Mouse (Mus musculus): ENCODE data around the gene Nat8f2. TPM values are rescaled to one million over a fixed set of nuclear protein-coding genes. Genes with fewer than 3 reads are reported as not detected.

Nat8f2 gene
- polyA plus RNA-seq, 2 experiments = not detected

GRCm38 (mm10) chr6:85863136-85863535, 5.8 kb downstream of the Nat8f2 start:
- H3K9me3 ChIP-seq (ENCODE audit: control insufficient read depth, low read length) = no peaks in the 10 kb centered on the region
- H3K4me1 ChIP-seq (replicated peaks; ENCODE audit: control insufficient read depth in 2 of 2, insufficient read depth in 2 of 2, low read length in 1 of 2) = no peaks in the 10 kb centered on the region
- TF ChIP-seq EP300 (IDR thresholded peaks at IDR 0.05; ENCODE audit: low read depth) = no peak
- no peak for TF ChIP-seq CTCF (IDR thresholded peaks at IDR 0.05; ENCODE audit: low read depth)
- no peak overlapping the region for H3K4me3 ChIP-seq (ENCODE audit: insufficient read depth in 1 of 2, low read depth in 2 of 2, low read length in 2 of 2)
- no peaks in the 10 kb centered on the region for H3K36me3 ChIP-seq (replicated peaks; ENCODE audit: control insufficient read depth, insufficient read depth, low read depth)
- DNase-seq (ENCODE audit: low read depth in 3 of 3, low spot score in 3 of 3) = no peak
- H3K27ac ChIP-seq = no peak overlapping the region
- no peak for ATAC-seq (ENCODE audit: insufficient read depth)
- H3K4me2 ChIP-seq (ENCODE audit: low read depth) = no peak overlapping the region
- H3K9ac ChIP-seq (replicated peaks) = no peak overlapping the region
- 49% methylated on average over 2 of the region's 2 CpGs for WGBS (ENCODE audit: insufficient replicate concordance)
- H3K27me3 ChIP-seq (ENCODE audit: control insufficient read depth, insufficient read depth, low read length) = no peaks in the 10 kb centered on the region

- H3K4me1 ChIP-seq (replicated peaks; ENCODE audit: control insufficient read depth in 2 of 2, insufficient read depth in 2 of 2, low read length in 1 of 2) = no peaks in the 10 kb centered on the region
- DNase-seq (ENCODE audit: low read depth in 3 of 3, low spot score in 3 of 3) (no peak), ATAC-seq (ENCODE audit: insufficient read depth) (no peak)
- no peaks in the 10 kb centered on the region for H3K9me3 ChIP-seq (ENCODE audit: control insufficient read depth, low read length)
- no peak overlapping the region for H3K4me3 ChIP-seq (ENCODE audit: insufficient read depth in 1 of 2, low read depth in 2 of 2, low read length in 2 of 2)
- H3K4me2 ChIP-seq (ENCODE audit: low read depth) = no peak overlapping the region
- TF ChIP-seq CTCF (IDR thresholded peaks at IDR 0.05; ENCODE audit: low read depth) (no peak), EP300 (IDR thresholded peaks at IDR 0.05; ENCODE audit: low read depth) (no peak)
- no peaks in the 10 kb centered on the region for H3K27me3 ChIP-seq (ENCODE audit: control insufficient read depth, insufficient read depth, low read length)
- no peak overlapping the region for H3K27ac ChIP-seq
- no peak overlapping the region for H3K9ac ChIP-seq (replicated peaks)
- no peaks in the 10 kb centered on the region for H3K36me3 ChIP-seq (replicated peaks; ENCODE audit: control insufficient read depth, insufficient read depth, low read depth)
- 54% methylated on average over 3 of the region's 3 CpGs for WGBS (ENCODE audit: insufficient replicate concordance)
Measured at GRCm38 (mm10) chr6:85862565-85862964, 6.4 kb downstream of the Nat8f2 start.

GRCm38 (mm10) chr6:85861247-85861646, 7.7 kb downstream of the Nat8f2 start:
- ATAC-seq (ENCODE audit: insufficient read depth) = no peak
- no peak overlapping the region for H3K4me2 ChIP-seq (ENCODE audit: low read depth)
- no peaks in the 10 kb centered on the region for H3K27me3 ChIP-seq (ENCODE audit: control insufficient read depth, insufficient read depth, low read length)
- H3K4me3 ChIP-seq (ENCODE audit: insufficient read depth in 1 of 2, low read depth in 2 of 2, low read length in 2 of 2) = no peak overlapping the region
- no peak overlapping the region for H3K27ac ChIP-seq
- TF ChIP-seq EP300 (IDR thresholded peaks at IDR 0.05; ENCODE audit: low read depth) (no peak), CTCF (IDR thresholded peaks at IDR 0.05; ENCODE audit: low read depth) (no peak)
- no peaks in the 10 kb centered on the region for H3K9me3 ChIP-seq (ENCODE audit: control insufficient read depth, low read length)
- H3K36me3 ChIP-seq (replicated peaks; ENCODE audit: control insufficient read depth, insufficient read depth, low read depth) = no peaks in the 10 kb centered on the region
- H3K4me1 ChIP-seq (replicated peaks; ENCODE audit: control insufficient read depth in 2 of 2, insufficient read depth in 2 of 2, low read length in 1 of 2) = no peaks in the 10 kb centered on the region
- H3K9ac ChIP-seq (replicated peaks) = no peak overlapping the region
- DNase-seq (ENCODE audit: low read depth in 3 of 3, low spot score in 3 of 3) = no peak
- 70% methylated on average over 3 of the region's 3 CpGs for WGBS (ENCODE audit: insufficient replicate concordance)

GRCm38 (mm10) chr6:85856194-85856678, 12.7 kb downstream of the Nat8f2 start:
- ATAC-seq (ENCODE audit: insufficient read depth) (no peak), DNase-seq (ENCODE audit: low read depth in 3 of 3, low spot score in 3 of 3) (no peak)
- Histone ChIP-seq H3K36me3 (replicated peaks; ENCODE audit: control insufficient read depth, insufficient read depth, low read depth) (no peaks in the 10 kb centered on the region), H3K4me2 (ENCODE audit: low read depth) (no peak overlapping the region), H3K27ac (no peak overlapping the region), H3K9me3 (ENCODE audit: control insufficient read depth, low read length) (no peaks in the 10 kb centered on the region), H3K27me3 (ENCODE audit: control insufficient read depth, insufficient read depth, low read length) (no peaks in the 10 kb centered on the region), H3K4me1 (replicated peaks; ENCODE audit: control insufficient read depth in 2 of 2, insufficient read depth in 2 of 2, low read length in 1 of 2) (0 out of 4 replicates have a peak, but pooled peaks cover 0 to 1% of the 10 kb centered on the region in 2 experiments), H3K4me3 (ENCODE audit: insufficient read depth in 1 of 2, low read depth in 2 of 2, low read length in 2 of 2) (no peak overlapping the region), H3K9ac (replicated peaks) (no peak overlapping the region)
- TF ChIP-seq CTCF (IDR thresholded peaks at IDR 0.05; ENCODE audit: low read depth) = no peak
- no peak for TF ChIP-seq EP300 (IDR thresholded peaks at IDR 0.05; ENCODE audit: low read depth)
- 38% methylated on average over 1 of the region's 1 CpGs for WGBS (ENCODE audit: insufficient replicate concordance)

GRCm38 (mm10) chr6:85853481-85853880, 15.5 kb downstream of the Nat8f2 start:
- H3K4me2 ChIP-seq (ENCODE audit: low read depth) = no peak overlapping the region
- no peak overlapping the region for H3K27ac ChIP-seq
- ATAC-seq (ENCODE audit: insufficient read depth) (no peak), DNase-seq (ENCODE audit: low read depth in 3 of 3, low spot score in 3 of 3) (no peak)
- WGBS (ENCODE audit: insufficient replicate concordance) = 67% methylated on average over 3 of the region's 3 CpGs
- no peak overlapping the region for H3K9ac ChIP-seq (replicated peaks)
- no peak for TF ChIP-seq EP300 (IDR thresholded peaks at IDR 0.05; ENCODE audit: low read depth)
- no peak for TF ChIP-seq CTCF (IDR thresholded peaks at IDR 0.05; ENCODE audit: low read depth)
- no peak overlapping the region for H3K4me3 ChIP-seq (ENCODE audit: insufficient read depth in 1 of 2, low read depth in 2 of 2, low read length in 2 of 2)
- no peaks in the 10 kb centered on the region for H3K9me3 ChIP-seq (ENCODE audit: control insufficient read depth, low read length)
- H3K27me3 ChIP-seq (ENCODE audit: control insufficient read depth, insufficient read depth, low read length) = no peaks in the 10 kb centered on the region
- H3K36me3 ChIP-seq (replicated peaks; ENCODE audit: control insufficient read depth, insufficient read depth, low read depth) = no peaks in the 10 kb centered on the region
- H3K4me1 ChIP-seq (replicated peaks; ENCODE audit: control insufficient read depth in 2 of 2, insufficient read depth in 2 of 2, low read length in 1 of 2) = peaks cover 0 to 4% of the 10 kb centered on the region in 2 experiments; a peak in 1 of 4 replicates

Measured in liver, embryonic 14.5 days (tissue).